Mouse (Mus musculus): ENCODE results near the gene Rpe.
"Not testable (repeated sequence)": the region's sequence is repeated elsewhere in the genome, so short reads cannot be mapped to it uniquely, and the experiment has no call there.

The Rpe gene

GRCm38 (mm10) chr1:66700693-66701575 is at the start of gene Rpe:
Rpe (plus strand) TSS chr1:66700831.
- DNase-seq (ENCODE audit: low spot score): peak; percentile 87

- no peak for DNase-seq (ENCODE audit: low spot score)
Observed at GRCm38 (mm10) chr1:66655119-66655746, 45.4 kb upstream of the Rpe start.

- DNase-seq (ENCODE audit: low spot score): no peak
Observed at GRCm38 (mm10) chr1:66655747-66656119, 44.9 kb upstream of the Rpe start.

DNA sequence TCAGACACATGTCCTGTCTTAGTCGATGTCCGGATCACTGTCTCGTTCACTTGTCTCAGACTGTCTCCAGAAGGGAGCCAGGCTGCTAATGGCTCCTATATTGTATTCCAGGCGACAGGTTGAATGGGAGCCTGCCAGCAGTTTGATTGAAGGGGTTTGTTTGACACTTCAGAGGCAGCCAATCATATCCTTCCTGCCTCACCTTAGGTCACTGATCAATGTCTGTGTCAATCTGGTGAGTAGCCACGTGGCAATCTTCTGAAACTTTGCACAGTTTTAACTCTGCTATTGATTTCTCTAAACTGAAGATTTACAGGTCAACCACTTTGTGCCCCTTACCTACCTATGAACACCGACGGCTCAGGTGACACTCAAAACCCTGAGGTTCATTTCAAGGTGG is 29.2 kb upstream of the Rpe start:
- DNase-seq (ENCODE audit: low spot score): no peak

- DNase-seq (ENCODE audit: low spot score): no peak
Observed at GRCm38 (mm10) chr1:66672812-66673211, 27.8 kb upstream of the Rpe start.

GRCm38 (mm10) chr1:66677928-66678327 is 22.7 kb upstream of the Rpe start:
- DNase-seq (ENCODE audit: low spot score): no peak

DNA sequence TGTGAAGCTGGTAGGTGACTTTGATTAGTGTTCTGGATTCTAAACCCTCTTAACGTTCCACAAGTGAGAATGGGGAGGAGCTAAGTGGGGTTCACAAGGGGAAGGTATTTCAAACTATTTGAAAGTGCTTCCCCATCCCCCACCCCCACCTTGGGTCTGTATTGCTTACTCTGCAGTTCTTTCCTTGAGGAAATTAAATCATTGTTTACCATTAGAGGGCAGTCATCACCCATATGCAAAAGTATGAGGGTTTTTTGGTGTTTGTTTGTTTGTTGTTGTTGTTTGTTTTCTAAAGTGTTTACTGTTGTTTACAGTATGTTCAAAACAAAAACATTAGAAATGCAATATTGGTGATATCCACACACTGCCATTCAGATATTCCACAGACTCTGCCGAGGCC is 22.0 kb upstream of the Rpe start:
- no peak for DNase-seq (ENCODE audit: low spot score)

- no peak for DNase-seq (ENCODE audit: low spot score)
Observed at GRCm38 (mm10) chr1:66682974-66683373, 17.7 kb upstream of the Rpe start.

DNA sequence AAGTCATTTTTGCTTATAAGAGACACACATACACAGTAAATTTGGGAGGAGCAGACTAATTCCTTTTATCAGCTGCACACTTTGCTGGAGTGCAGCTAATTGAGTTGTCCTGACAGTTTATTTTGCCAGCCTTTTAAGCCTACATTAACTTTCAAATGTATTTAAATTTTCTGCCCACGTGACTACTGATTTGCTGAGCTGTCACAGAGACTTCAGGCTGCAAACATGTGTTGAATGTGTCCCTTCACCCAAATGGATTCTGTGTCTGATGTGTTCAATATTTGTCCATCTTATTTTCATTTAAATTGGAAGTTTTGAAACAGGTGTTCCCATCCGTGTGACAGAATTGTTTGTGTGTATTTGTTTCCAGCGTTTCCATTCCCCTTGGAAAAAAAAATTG is 8.9 kb upstream of the Rpe start:
- DNase-seq (ENCODE audit: low spot score): no peak

DNA sequence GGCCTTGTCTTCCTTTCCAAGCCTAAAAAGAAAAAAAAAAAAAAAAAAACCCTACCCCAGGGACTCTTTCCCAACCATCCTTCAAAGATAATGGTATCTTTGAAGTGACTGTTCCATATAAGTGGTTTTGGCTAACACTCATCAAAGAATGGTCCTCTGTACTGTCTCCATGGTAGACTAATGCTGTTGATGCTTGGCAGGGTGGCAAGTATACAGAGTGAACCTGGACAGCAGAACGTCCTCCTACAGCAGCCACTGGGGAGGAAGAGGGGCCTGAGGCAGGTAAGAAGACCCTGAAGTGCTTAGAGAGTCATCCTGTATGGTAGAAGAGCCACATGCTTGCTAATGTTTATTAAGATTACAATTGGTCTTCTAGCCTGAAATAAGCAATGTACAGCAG is 8.3 kb upstream of the Rpe start:
- no peak for DNase-seq (ENCODE audit: low spot score)

- DNase-seq (ENCODE audit: low spot score): no peak
Observed at GRCm38 (mm10) chr1:66692780-66693392, 7.7 kb upstream of the Rpe start.

- DNase-seq (ENCODE audit: low spot score): no peak
Observed at GRCm38 (mm10) chr1:66694266-66694665, 6.4 kb upstream of the Rpe start.

- DNase-seq (ENCODE audit: low spot score): no peak
Observed at GRCm38 (mm10) chr1:66695296-66695695, 5.3 kb upstream of the Rpe start.

DNA sequence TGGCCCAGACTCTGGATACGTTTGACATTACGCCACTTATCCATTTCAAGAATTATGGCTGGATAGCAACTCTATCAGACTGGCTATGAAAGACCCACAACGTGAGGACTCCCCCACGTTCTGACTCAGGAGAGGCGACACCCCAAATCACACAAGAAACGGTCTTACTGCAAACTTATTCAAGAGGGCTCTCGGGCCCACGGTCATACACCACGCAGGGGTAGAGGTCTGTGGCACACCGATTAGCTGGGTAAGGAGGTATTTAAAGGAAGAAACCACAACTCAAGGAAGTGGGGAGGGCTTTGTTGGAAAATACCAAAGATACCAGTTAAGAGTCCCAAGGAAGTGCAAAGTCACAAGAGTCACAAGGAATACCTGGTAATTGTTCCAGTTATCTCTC is 1.0 kb upstream of the Rpe start:
- DNase-seq (ENCODE audit: low spot score): not testable (repeated sequence)

DNA sequence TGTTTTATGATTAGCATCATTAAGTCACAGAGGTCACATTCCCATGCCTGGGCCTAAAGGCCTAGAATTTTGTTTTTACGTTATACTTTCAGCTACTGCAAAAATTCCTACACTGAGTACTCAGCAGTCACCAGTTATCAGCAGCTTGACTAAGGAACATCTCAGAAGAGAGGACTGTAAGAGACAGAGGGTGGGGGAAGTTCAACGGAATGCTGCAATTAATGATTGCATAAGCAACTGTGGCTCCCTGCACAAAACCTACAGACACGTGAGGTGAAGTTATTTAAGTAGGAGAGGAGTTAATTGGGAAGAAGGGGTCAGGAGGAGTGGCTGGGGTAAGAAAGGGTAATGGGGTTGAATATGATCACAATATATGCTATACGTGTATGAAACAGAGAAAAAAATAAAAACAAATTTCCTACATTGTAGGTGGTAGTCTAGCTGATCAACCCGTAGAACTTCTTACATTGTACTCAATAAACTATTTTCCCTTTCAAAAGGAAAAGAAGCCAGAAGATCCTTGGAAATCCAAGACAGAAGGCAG is 410 bp upstream of the Rpe start:
- DNase-seq (ENCODE audit: low spot score): no peak

GRCm38 (mm10) chr1:66701576-66701940 is 927 bp downstream of the Rpe start:
- no peak for DNase-seq (ENCODE audit: low spot score)

- DNase-seq (ENCODE audit: low spot score): no peak
Observed at GRCm38 (mm10) chr1:66702623-66703345, 2.2 kb downstream of the Rpe start.

GRCm38 (mm10) chr1:66704523-66704922 is 3.9 kb downstream of the Rpe start:
- DNase-seq (ENCODE audit: low spot score): no peak

DNA sequence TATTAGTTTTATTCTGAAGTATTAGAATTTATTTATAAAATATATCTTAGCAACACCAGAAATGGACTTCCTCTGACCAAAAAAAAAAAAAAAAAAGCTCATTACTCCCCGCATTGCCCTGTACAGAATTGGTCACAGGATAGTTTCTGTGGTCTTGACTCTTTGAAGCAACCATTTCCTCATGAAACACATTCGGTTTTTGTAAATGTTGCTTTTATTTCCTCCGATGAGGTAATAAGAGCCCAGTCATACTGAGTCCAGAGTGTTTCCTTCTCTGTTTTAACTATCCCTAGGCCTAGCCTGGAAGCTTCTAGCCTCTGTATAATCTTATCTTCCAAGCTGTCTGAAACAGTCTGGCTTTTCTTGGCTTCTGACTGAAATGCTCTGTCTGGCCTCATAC is 12.2 kb downstream of the Rpe start:
- DNase-seq (ENCODE audit: low spot score): no peak

DNA sequence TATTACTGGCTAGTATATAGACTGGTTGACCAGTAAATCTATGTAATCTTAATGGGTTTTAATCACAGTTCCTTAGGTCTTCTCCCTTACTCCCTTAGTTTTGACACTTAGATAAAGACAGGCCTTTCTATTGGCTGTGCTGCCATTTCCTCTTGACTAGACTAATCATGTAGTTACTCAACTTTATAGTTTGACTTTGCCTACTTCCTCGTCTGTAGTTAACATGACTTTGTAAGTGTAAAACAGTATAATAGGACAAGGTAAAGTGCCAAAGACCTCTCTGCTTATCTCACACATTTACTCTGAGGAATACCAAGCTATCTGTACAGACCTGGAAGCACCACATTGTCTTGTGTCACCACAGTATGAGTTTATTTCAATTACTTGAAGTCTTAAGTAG is 29.9 kb downstream of the Rpe start:
- DNase-seq (ENCODE audit: low spot score): no peak

DNA sequence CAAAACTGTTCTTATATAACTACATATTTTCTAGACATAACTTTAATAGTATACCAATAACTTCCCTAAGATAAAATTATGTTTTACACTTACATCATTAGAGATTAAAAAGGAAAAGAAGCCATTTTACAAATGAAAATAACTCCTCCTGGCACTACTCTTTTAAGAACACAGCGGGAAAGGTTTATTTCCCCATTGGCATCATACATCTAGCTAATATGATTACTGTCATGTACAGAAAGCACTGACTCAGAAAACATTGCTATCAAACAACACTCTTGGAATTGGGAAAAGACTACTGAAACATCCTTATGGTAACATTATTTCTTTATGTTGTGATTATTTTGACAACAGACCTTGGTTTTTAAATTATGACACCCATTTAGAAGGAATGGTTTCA is 68.1 kb downstream of the Rpe start:
- no peak for DNase-seq (ENCODE audit: low spot score)

All from ovary, postnatal 14 days (tissue).